Mouse (Mus musculus): ENCODE results near the gene Cfc1. TPM values are rescaled to one million over a fixed set of nuclear protein-coding genes. Genes with fewer than 3 reads are reported as not detected.
"Not testable (repeated sequence)": the region's sequence is repeated elsewhere in the genome, so short reads cannot be mapped to it uniquely, and the experiment has no call there.

Cfc1 gene
- polyA plus RNA-seq (2012; rRNA removed) = not detected in 2 replicates

DNA sequence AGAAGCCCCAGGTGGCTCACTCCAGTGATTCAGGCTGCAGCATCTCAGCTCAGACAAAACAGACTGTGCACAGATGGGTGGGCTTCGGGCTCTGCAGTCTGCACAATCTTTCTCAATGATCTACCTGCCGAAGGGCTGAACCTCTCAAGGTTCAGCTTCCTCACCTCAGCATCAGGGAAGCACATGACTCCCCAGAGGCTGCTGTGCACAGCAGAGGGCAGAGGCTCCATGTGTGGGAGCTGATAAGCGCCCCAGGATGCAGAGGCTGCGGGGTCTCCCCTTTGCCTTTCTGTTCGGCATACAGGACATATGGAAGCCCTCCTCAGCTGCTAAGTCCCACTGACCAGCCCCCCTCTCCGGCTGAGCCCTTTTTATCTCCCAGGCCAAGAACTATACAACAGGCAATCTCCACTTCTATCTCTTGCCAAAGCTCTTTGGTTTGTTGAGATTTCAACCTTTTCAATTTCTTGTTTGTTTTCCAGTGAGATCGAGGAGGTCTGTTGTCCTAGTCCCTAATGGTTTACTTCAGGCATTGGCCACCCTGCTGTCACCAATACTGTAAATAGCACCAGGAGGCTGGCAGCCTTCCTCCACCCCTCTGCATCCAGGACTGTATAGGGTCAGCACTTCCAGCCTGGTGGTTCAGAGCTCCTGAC is at the start of gene Cfc1:
TSS of gene Cfc1 (plus strand) at position 606 of the 656 bp plus-strand sequence.
- H3K4me1 ChIP-seq (ENCODE audit: control insufficient read depth, insufficient read depth, insufficient read length); H3K36me3 ChIP-seq (ENCODE audit: control insufficient read depth, insufficient read depth, low read length); DNase-seq (ENCODE audit: low read depth in 1 of 2, low spot score in 2 of 2); H3K4me3 ChIP-seq (ENCODE audit: extremely low read depth, insufficient read depth, insufficient read length); H3K27me3 ChIP-seq (ENCODE audit: control insufficient read depth, insufficient read depth, low read length); H3K27ac ChIP-seq (ENCODE audit: insufficient read depth, low read length): not testable (repeated sequence)
- WGBS = 31% methylated on average over 7 of the region's 7 CpGs

DNA sequence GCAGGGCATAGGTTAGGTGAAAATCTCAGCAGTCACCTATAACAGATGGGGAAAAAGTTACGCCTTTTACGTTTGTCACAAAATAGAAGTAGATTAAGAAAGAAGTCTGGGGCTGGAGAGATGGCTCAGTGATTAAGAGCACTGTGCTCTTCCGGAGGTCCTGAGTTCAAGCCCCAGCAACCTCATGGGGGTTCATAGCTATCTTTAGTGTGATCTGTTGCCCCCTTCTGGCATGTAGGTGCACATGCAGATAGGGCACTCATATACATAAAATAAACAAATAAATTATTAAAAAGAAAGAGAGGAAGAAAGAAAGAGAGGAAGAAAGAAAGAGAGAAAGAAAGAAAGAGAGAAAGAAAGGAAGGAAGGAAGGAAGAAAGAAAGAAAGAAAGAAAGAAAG is 48.1 kb upstream of the Cfc1 start:
- no peak for DNase-seq (ENCODE audit: low read depth in 1 of 2, low spot score in 2 of 2)
- Histone ChIP-seq H3K4me3 (ENCODE audit: extremely low read depth, insufficient read depth, insufficient read length) (no peak overlapping the region), H3K27me3 (ENCODE audit: control insufficient read depth, insufficient read depth, low read length) (no peaks in the 10 kb centered on the region), H3K27ac (ENCODE audit: insufficient read depth, low read length) (no peak overlapping the region), H3K36me3 (ENCODE audit: control insufficient read depth, insufficient read depth, low read length) (no peaks in the 10 kb centered on the region), H3K4me1 (ENCODE audit: control insufficient read depth, insufficient read depth, insufficient read length) (peaks cover 14% of the 10 kb centered on the region; the same call in 1 of the 2 replicates)
- TF ChIP-seq CTCF (IDR thresholded peaks at IDR 0.05; ENCODE audit: extremely low read depth, insufficient read depth, insufficient read length, insufficient replicate concordance) (no peak), POLR2A (IDR thresholded peaks at IDR 0.05; ENCODE audit: low read depth, low read length) (no peak)
- WGBS = 89% methylated on average over 3 of the region's 3 CpGs

DNA sequence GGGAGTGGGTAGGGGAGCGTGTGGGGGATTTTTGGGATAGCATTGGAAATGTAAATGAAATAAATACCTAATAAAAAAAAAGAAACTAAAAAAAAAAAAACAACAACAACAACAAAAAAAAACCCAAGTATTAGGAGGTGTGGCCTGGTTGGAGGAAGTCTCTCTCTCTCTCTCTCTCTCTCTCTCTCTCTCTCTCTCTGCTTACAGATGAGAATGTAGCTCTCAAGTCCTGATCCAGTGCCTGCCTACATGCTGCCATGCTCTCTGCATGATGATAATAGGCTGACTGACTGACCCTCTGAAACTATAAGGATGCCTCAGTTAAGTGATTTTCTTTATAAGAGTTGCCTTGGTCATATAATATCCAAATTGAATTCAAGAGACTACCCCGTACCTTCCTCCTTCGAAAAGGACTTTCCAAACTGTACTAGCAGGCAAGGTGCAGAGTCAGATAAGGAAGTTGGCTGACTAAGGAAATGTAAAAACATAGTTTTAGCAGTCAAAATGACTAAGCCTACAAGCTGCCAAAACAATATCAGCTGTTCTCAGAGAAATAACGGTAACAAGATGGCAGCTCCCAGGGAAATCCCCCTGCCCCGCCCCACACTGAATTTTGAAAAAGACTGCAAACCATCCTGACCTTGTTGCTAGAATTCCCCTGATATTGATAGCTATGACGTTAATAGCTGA is 45.5 kb upstream of the Cfc1 start:
- 59% methylated on average over 6 of the region's 6 CpGs for WGBS
- TF ChIP-seq POLR2A (IDR thresholded peaks at IDR 0.05; ENCODE audit: low read depth, low read length) = no peak
- TF ChIP-seq CTCF (IDR thresholded peaks at IDR 0.05; ENCODE audit: extremely low read depth, insufficient read depth, insufficient read length, insufficient replicate concordance) = no peak

DNA sequence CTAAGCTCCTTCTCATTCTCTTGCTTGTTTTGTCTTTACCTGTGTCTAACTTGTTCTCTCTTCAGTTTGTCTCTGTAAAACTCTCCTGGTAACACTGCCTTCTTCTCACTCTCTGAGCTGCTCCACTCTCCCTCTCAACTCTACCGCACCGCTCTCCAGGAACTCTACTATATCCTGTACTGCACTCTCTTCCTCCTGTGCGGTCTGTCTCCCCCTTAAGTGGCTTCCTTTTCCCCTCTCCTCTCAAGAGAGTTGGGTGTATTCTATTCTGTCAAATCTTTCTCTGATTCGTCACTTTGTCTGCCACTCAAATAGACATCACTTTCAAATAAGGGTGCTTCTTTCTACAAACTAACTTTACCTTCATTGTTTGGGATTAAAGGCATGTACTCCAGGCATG is 44.0 kb upstream of the Cfc1 start:
- no peak overlapping the region for H3K27ac ChIP-seq (ENCODE audit: insufficient read depth, low read length)
- no peaks in the 10 kb centered on the region for H3K27me3 ChIP-seq (ENCODE audit: control insufficient read depth, insufficient read depth, low read length)
- TF ChIP-seq POLR2A (IDR thresholded peaks at IDR 0.05; ENCODE audit: low read depth, low read length) (no peak), CTCF (IDR thresholded peaks at IDR 0.05; ENCODE audit: extremely low read depth, insufficient read depth, insufficient read length, insufficient replicate concordance) (no peak)
- no peak overlapping the region for H3K4me3 ChIP-seq (ENCODE audit: extremely low read depth, insufficient read depth, insufficient read length)
- 38% methylated on average over 4 of the region's 4 CpGs for WGBS
- no peaks in the 10 kb centered on the region for H3K4me1 ChIP-seq (ENCODE audit: control insufficient read depth, insufficient read depth, insufficient read length)
- DNase-seq (ENCODE audit: low read depth in 1 of 2, low spot score in 2 of 2) = no peak
- H3K36me3 ChIP-seq (ENCODE audit: control insufficient read depth, insufficient read depth, low read length) = no peaks in the 10 kb centered on the region

More for the DNA sequence above, 45.5 kb upstream of the Cfc1 start:
- no peaks in the 10 kb centered on the region for H3K27me3 ChIP-seq (ENCODE audit: control insufficient read depth, insufficient read depth, low read length)
- H3K4me3 ChIP-seq (ENCODE audit: extremely low read depth, insufficient read depth, insufficient read length) = no peak overlapping the region
- H3K4me1 ChIP-seq (ENCODE audit: control insufficient read depth, insufficient read depth, insufficient read length) = peaks cover 4% of the 10 kb centered on the region; the same call in 1 of the 2 replicates
- no peak for DNase-seq (ENCODE audit: low read depth in 1 of 2, low spot score in 2 of 2)
- H3K27ac ChIP-seq (ENCODE audit: insufficient read depth, low read length) = no peak overlapping the region
- H3K36me3 ChIP-seq (ENCODE audit: control insufficient read depth, insufficient read depth, low read length) = no peaks in the 10 kb centered on the region

DNA sequence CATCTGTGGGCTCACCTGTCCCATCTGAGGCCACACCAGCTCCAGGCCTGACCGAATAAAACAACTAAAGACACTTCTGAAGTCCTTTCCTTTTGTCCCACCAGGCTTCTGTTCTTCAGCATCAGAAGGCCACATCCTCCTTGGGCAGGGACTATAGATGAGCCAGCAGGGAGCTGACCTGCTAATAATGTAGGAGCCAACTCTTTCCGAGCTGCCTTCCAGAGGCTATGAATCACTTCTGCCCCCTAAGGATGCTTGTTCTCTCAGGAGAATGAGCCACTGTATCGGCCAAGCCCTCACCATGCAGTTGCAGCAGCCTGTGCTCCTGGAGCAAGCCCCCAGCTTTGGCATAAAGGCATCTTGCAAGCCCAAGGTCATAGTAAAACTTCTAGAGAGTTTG is 32.5 kb upstream of the Cfc1 start:
- no peak for DNase-seq (ENCODE audit: low read depth in 1 of 2, low spot score in 2 of 2)
- 0 out of 2 replicates have a peak, but pooled peaks cover 2% of the 10 kb centered on the region for H3K4me1 ChIP-seq (ENCODE audit: control insufficient read depth, insufficient read depth, insufficient read length)
- WGBS = 85% methylated on average over 3 of the region's 3 CpGs
- no peaks in the 10 kb centered on the region for H3K27me3 ChIP-seq (ENCODE audit: control insufficient read depth, insufficient read depth, low read length)
- no peak overlapping the region for H3K27ac ChIP-seq (ENCODE audit: insufficient read depth, low read length)
- no peak overlapping the region for H3K4me3 ChIP-seq (ENCODE audit: extremely low read depth, insufficient read depth, insufficient read length)
- H3K36me3 ChIP-seq (ENCODE audit: control insufficient read depth, insufficient read depth, low read length) = no peaks in the 10 kb centered on the region
- no peak for TF ChIP-seq POLR2A (IDR thresholded peaks at IDR 0.05; ENCODE audit: low read depth, low read length)
- no peak for TF ChIP-seq CTCF (IDR thresholded peaks at IDR 0.05; ENCODE audit: extremely low read depth, insufficient read depth, insufficient read length, insufficient replicate concordance)

DNA sequence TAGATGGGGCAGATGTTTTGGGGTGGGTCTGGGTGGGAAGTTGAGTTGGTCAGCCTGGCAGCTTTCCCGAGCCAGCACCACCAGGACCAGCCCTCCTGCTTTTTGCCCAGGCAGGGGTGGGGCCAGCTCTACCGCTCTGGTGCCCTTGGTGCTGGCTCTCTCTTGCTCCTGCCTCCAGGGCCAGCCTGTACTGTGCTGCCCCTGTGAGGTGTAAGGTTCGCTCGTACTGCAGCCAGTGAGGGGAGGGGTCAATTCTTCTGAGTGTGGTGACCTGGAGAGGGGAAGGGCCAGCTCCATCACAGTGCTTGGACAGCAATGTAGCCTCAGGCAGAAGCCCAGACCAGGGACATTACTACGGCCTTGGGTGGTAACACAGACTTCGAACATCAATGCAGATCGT is 30.1 kb upstream of the Cfc1 start:
- no peak for DNase-seq (ENCODE audit: low read depth in 1 of 2, low spot score in 2 of 2)
- H3K36me3 ChIP-seq (ENCODE audit: control insufficient read depth, insufficient read depth, low read length) = no peaks in the 10 kb centered on the region
- no peaks in the 10 kb centered on the region for H3K27me3 ChIP-seq (ENCODE audit: control insufficient read depth, insufficient read depth, low read length)
- TF ChIP-seq POLR2A (IDR thresholded peaks at IDR 0.05; ENCODE audit: low read depth, low read length) = no peak
- no peak for TF ChIP-seq CTCF (IDR thresholded peaks at IDR 0.05; ENCODE audit: extremely low read depth, insufficient read depth, insufficient read length, insufficient replicate concordance)
- H3K4me3 ChIP-seq (ENCODE audit: extremely low read depth, insufficient read depth, insufficient read length) = no peak overlapping the region
- H3K27ac ChIP-seq (ENCODE audit: insufficient read depth, low read length) = no peak overlapping the region
- H3K4me1 ChIP-seq (ENCODE audit: control insufficient read depth, insufficient read depth, insufficient read length) = peaks cover 2% of the 10 kb centered on the region; the same call in 1 of the 2 replicates
- 73% methylated on average over 7 of the region's 7 CpGs for WGBS

DNA sequence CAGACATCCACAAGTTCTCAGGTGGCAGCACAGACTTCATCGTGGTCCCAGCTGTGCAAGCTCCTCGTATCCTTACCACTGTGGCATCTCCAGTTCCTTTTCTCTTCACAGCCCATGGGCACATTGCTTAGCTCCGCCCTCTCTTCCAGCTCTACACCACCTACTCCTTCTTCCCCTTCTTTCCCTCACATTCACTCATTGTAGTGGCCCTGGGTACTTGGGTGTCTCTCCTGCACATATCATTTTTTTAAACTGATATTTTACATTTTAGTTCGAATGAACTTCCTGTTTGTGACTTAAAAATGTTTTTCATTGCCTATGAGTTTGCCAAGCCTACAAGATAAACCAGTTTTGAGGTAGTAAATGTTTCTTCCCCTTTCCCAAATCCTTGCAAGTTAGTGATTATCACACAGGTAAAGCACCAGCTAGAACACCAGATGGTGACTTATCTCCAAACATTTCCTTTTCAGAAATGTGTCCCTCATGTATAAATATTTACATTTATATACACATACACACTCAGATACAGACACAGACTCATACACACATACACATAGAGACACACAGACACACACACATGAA is 29.4 kb upstream of the Cfc1 start:
- peaks cover 2% of the 10 kb centered on the region; the same call in 1 of the 2 replicates for H3K4me1 ChIP-seq (ENCODE audit: control insufficient read depth, insufficient read depth, insufficient read length)
- no peak for TF ChIP-seq CTCF (IDR thresholded peaks at IDR 0.05; ENCODE audit: extremely low read depth, insufficient read depth, insufficient read length, insufficient replicate concordance)
- no peak for TF ChIP-seq POLR2A (IDR thresholded peaks at IDR 0.05; ENCODE audit: low read depth, low read length)
- H3K36me3 ChIP-seq (ENCODE audit: control insufficient read depth, insufficient read depth, low read length) = no peaks in the 10 kb centered on the region
- no peaks in the 10 kb centered on the region for H3K27me3 ChIP-seq (ENCODE audit: control insufficient read depth, insufficient read depth, low read length)
- H3K4me3 ChIP-seq (ENCODE audit: extremely low read depth, insufficient read depth, insufficient read length) = no peak overlapping the region
- WGBS = 27% methylated on average over 4 of the region's 4 CpGs
- H3K27ac ChIP-seq (ENCODE audit: insufficient read depth, low read length) = no peak overlapping the region
- no peak for DNase-seq (ENCODE audit: low read depth in 1 of 2, low spot score in 2 of 2)

Data from spleen, adult 2 months (tissue).